Mouse (Mus musculus): ENCODE measurements around the gene Hip1. TPM values are rescaled to one million over a fixed set of nuclear protein-coding genes. Genes with fewer than 3 reads are reported as not detected.

The Hip1 gene
- total RNA-seq (2021) = 10 to 100 TPM; 44.3 to 59.7 TPM

- intact Hi-C loops (cut with DNase I) = loop anchor here (5.0 kb wide), 1 partner anchor 148 kb away; no protein-coding TSS in a partner anchor
- peak; percentile 99 to 100 for DNase-seq (ENCODE audit: low spot score in 2 of 2)
These were observed at the start of gene Hip1 for GRCm38 (mm10) chr5:135544865-135545797. Gene Hip1 (minus strand): TSS chr5:135545120.

- no peak for DNase-seq (ENCODE audit: low spot score in 2 of 2)
- intact Hi-C loops (cut with DNase I) = no loop called here
These were observed 45.3 kb upstream of the Hip1 start for GRCm38 (mm10) chr5:135589996-135590784.

DNA sequence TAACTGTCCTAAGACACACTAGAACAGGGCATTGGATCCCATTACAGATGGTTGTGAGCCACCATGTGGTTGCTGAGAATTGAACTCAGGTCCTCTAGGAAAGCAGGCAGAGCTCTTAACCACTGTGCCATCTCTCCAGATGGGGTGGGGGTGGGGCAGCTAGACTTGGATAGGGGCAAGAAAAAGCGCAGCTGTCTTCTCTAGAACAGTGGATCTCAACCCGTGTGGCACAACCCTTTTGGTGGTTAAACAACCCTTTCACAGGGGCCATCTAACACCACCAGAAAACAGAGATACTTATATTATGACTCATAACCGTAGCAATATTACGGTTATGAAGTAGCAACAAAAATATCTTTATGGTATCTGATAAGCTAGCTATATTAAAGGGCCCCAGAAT lies 42.8 kb upstream of the Hip1 start:
- intact Hi-C loops (cut with DNase I) = no loop called here
- no peak for DNase-seq (ENCODE audit: low spot score in 2 of 2)

GRCm38 (mm10) chr5:135585691-135586090 lies 40.8 kb upstream of the Hip1 start:
- DNase-seq (ENCODE audit: low spot score in 2 of 2) = no peak
- intact Hi-C loops (cut with DNase I) = no loop called here

- DNase-seq (ENCODE audit: low spot score in 2 of 2) = peak in 1 of 2 experiments; percentile 34
- intact Hi-C loops (cut with DNase I) = loop anchor here (2.0 kb wide), 1 partner anchor 14 kb away; no protein-coding TSS in a partner anchor
These were observed 37.4 kb upstream of the Hip1 start for GRCm38 (mm10) chr5:135582330-135582729.

DNA sequence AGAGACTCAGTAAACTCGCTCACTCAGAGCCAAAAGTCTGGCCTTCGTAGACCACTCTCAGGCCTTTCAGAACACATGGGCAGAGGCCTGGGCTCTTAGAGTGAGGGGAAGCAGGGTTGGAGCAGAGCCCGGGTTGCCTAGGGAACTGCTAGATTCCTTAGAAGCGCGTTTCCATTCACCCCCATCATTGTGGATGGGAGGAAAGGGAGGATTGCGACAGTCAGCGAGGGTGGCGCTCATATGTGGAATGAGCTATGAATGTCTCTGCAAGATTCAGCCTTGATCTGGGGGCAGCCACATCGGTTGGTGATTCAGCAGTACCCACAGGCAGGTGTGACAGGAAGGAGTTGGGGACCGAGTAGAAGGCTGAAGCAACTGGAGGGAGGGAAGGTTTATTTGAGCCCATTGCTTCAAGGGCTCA lies 34.4 kb upstream of the Hip1 start:
- intact Hi-C loops (cut with DNase I) = no loop called here
- DNase-seq (ENCODE audit: low spot score in 2 of 2) = peak; percentile 27 to 82

- DNase-seq (ENCODE audit: low spot score in 2 of 2) = no peak
- intact Hi-C loops (cut with DNase I) = no loop called here
These were observed 31.1 kb upstream of the Hip1 start for GRCm38 (mm10) chr5:135576055-135576454.

- intact Hi-C loops (cut with DNase I) = no loop called here
- DNase-seq (ENCODE audit: low spot score in 2 of 2) = no peak
These were observed 28.1 kb upstream of the Hip1 start, which contains the start of gene Ccl24 for GRCm38 (mm10) chr5:135573006-135573405. Gene Ccl24 (minus strand): TSS chr5:135573049.

- peak in 1 of 2 experiments; percentile 73 for DNase-seq (ENCODE audit: low spot score in 2 of 2)
- intact Hi-C loops (cut with DNase I) = loop anchor here (2.0 kb wide), 1 partner anchor 14 kb away; no protein-coding TSS in a partner anchor
These were observed 23.8 kb upstream of the Hip1 start for GRCm38 (mm10) chr5:135568698-135569097.

- intact Hi-C loops (cut with DNase I) = loop anchor here (2.0 kb wide), 1 partner anchor 15 kb away; no protein-coding TSS in a partner anchor
- DNase-seq (ENCODE audit: low spot score in 2 of 2) = no peak
These were observed 22.8 kb upstream of the Hip1 start for GRCm38 (mm10) chr5:135567556-135568265.

GRCm38 (mm10) chr5:135563469-135563868 lies 18.5 kb upstream of the Hip1 start, which contains the start of gene Ccl26:
Gene Ccl26 (minus strand): TSS chr5:135563569.
- no peak for DNase-seq (ENCODE audit: low spot score in 2 of 2)
- intact Hi-C loops (cut with DNase I) = no loop called here

DNA sequence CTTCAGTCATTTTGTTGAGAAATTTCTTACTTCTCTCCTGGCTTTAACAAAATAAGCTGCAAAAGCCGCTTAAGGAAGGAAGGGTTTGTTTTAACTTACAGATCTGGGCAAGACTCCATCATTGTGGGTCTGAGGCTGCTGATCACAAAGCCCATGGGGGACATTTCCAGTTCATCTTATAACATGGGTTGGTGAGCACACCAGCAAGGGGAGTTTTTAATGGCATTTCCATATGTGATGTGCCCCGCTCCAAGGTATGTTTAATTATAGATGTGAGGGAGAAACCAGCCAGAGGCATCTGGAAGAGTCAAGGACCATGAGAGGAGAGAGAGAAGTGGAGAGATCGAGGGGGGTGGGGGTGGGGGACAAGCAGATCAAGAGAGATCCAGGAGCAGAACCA lies 12.8 kb upstream of the Hip1 start:
- intact Hi-C loops (cut with DNase I) = no loop called here
- no peak for DNase-seq (ENCODE audit: low spot score in 2 of 2)

DNA sequence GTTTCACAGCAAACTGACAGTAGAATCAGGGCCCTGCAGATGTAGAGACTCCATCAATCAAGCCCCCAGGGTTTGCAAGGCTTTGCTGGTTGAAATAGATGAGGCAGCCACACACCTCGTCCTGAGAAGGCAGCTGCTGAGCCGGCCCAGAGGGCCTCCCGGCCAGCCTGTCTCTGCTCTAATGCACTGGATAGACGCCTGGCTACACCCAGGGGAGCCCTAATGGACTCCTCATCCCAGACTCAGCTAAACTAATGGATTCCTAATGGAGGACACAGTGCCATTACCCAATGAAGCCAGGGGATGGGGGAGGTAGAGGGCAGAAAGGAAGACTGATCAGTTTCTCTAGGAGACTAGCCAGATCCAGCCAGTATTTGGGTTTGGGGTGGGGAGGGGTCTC lies 12.1 kb upstream of the Hip1 start:
- intact Hi-C loops (cut with DNase I) = no loop called here
- DNase-seq (ENCODE audit: low spot score in 2 of 2) = no peak

DNA sequence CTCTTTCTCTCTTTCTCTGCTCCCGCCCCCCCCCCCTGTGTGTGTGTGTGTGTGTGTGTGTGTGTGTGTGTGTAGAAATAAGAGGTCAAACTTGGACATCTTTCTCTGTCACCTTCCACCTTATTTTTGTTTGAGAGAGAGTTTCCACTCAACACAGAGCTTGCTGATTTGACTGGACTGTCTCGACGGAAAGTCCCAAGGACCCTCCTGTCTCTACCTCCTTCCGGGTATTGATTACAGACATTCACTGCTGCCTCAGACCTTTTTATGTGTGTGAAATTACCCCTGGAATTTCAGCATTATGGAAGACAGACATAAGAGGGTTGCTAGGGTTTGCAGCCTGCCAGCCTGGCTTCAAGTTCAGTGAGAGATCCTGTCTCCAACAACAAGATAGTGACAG lies 11.3 kb upstream of the Hip1 start:
- DNase-seq (ENCODE audit: low spot score in 2 of 2) = no peak
- intact Hi-C loops (cut with DNase I) = no loop called here

GRCm38 (mm10) chr5:135551591-135551990 lies 6.7 kb upstream of the Hip1 start:
- DNase-seq (ENCODE audit: low spot score in 2 of 2) = no peak
- intact Hi-C loops (cut with DNase I) = loop anchor here (2.0 to 5.0 kb wide), 2 partner anchors 66 to 211 kb away; no protein-coding TSS in a partner anchor

DNA sequence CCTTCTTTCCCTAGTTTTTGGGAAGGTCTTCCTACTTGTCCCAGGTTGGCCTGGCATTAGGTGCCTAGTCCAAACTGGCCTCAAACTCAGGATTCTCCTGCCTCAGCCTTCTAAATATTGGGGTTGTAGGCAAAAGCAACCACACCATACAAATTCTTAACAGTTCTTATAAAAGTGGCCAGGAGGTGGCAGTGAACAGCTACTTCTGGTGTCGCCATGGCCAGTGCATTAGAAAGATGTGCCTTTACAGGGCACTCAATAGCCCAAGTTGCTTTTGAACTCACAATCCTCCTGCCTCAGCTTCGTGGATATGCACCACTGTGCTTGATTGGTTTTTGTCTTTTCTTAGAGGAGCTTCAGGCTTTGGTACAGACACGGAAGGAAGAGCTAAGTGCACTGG lies 6.0 kb upstream of the Hip1 start:
- peak; percentile 49 to 67 for DNase-seq (ENCODE audit: low spot score in 2 of 2)
- intact Hi-C loops (cut with DNase I) = loop anchor here (2.0 to 5.0 kb wide), 2 partner anchors 66 to 212 kb away; no protein-coding TSS in a partner anchor

GRCm38 (mm10) chr5:135547990-135548389 lies 3.1 kb upstream of the Hip1 start:
- DNase-seq (ENCODE audit: low spot score in 2 of 2) = no peak
- intact Hi-C loops (cut with DNase I) = loop anchor here (5.0 kb wide), 1 partner anchor 151 kb away; no protein-coding TSS in a partner anchor

DNA sequence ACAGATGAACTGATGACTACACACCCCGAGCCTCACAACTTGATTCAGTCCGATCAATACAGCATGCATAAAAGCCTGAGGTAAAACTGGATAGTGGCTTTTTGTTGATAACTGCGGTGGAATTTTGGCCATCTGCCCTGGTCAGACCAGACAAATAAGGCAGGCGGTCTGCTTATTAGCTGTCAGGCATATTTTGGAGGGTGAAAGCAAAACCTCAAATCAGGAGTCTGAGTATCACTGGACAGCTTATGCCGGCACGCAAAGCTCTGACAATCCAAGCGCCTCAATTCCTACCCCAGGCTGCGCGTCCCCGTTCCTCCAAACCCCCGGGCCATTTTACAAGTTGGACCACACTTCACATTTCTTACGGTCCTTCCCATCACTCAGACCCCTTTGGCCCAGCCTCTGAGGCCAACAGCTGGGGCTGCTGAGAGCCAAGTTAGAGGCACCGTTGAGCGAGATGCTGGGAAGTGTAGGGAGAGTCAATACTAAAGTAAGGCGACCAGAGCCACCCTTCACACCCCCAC lies 825 bp downstream of the Hip1 start:
- intact Hi-C loops (cut with DNase I) = no loop called here
- DNase-seq (ENCODE audit: low spot score in 2 of 2) = no peak

- intact Hi-C loops (cut with DNase I) = no loop called here
- DNase-seq (ENCODE audit: low spot score in 2 of 2) = no peak
These were observed 7.1 kb downstream of the Hip1 start for GRCm38 (mm10) chr5:135537794-135538214.

Measured in left cerebral cortex, postnatal 25 days (tissue).